Mouse (Mus musculus): ENCODE results near the gene Nck2.

- TF ChIP-seq GATA1 (IDR thresholded peaks at IDR 0.05; ENCODE audit: borderline replicate concordance, low read length) = 0 out of 3 replicates have a peak, but pooled peaks have one; percentile 40
- TF ChIP-seq FLI1 (IDR thresholded peaks at IDR 0.05; ENCODE audit: low read length) = no peak
Measured at GRCm38 (mm10) chr1:43558329-43558728, 114.0 kb downstream of the Nck2 start.

Measured in megakaryocyte, embryonic 14.5 days (primary cell).